In the genomic region with DNA sequence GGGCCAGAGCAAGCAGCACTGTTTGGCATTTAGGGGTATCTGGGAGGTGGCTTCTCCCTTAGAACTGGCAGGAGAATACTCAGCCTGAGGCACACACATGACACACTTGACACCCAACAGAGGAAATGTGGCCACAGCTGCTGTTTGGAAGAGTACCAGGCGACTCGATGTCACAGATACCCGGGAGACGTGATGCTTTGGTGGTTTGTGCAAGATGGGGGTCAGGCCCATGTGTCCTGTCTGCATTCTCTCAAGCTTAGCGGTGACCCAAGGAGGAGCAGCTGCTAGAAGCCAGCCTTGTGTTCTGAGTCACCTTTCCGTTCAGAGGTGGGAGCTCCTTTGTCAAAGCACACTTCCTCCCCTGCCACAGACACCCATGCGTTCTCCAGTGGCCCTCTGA, we compare ENCODE assay signal across 13 mouse cellular contexts. TPM values are rescaled to one million over a fixed set of nuclear protein-coding genes. Genes with fewer than 3 reads are reported as not detected.
DNase-seq lines count a peak whose midpoint lies in the region; ATAC-seq and TF ChIP-seq lines count a peak whose summit lies in the region.
"Had no signal": no experiment of that assay in that cellular context is flagged by ENCODE, and none has a peak within 500 bp of the region (broad histone marks: within the 10 kb centered on the region; RNA-seq: fewer than 3 reads in every experiment).

No protein-coding gene starts in this region.

- 0 out of 2 replicates have a peak, but pooled peaks have one; percentile 2 for TF ChIP-seq CTCF in lung, postnatal 0 days (IDR thresholded peaks at IDR 0.05)

- H3K4me2 ChIP-seq in forebrain, embryonic 14.5 days (ENCODE audit: low read length) = no peak overlapping the region
- no peak overlapping the region for H3K4me2 ChIP-seq in forebrain, embryonic 11.5 days (ENCODE audit: low read depth, low read length, severe bottlenecking)
- H3K4me2 ChIP-seq in lung, postnatal 0 days (replicated peaks; ENCODE audit: low read depth, low read length) = no peak overlapping the region
- H3K4me2 ChIP-seq: forebrain, embryonic 12.5 days; neural tube, embryonic 12.5 days had no signal

- H3K27me3 ChIP-seq in forebrain, embryonic 14.5 days (replicated peaks; ENCODE audit: control insufficient read depth, insufficient read depth, low read length) = no peaks in the 10 kb centered on the region
- H3K27me3 ChIP-seq in forebrain, embryonic 11.5 days (ENCODE audit: control insufficient read depth, insufficient read depth, low read length) = no peaks in the 10 kb centered on the region
- no peaks in the 10 kb centered on the region for H3K27me3 ChIP-seq in lung, postnatal 0 days (replicated peaks; ENCODE audit: insufficient read depth, low read length)
- H3K27me3 ChIP-seq: forebrain, embryonic 12.5 days; neural tube, embryonic 12.5 days had no signal

- H3K9me3 ChIP-seq in forebrain, embryonic 14.5 days (replicated peaks; ENCODE audit: control insufficient read depth, low read length) = no peaks in the 10 kb centered on the region
- H3K9me3 ChIP-seq in forebrain, embryonic 11.5 days (ENCODE audit: control insufficient read depth, low read length) = no peaks in the 10 kb centered on the region
- no peaks in the 10 kb centered on the region for H3K9me3 ChIP-seq in lung, postnatal 0 days (ENCODE audit: low read length)
- H3K9me3 ChIP-seq: forebrain, embryonic 12.5 days; neural tube, embryonic 12.5 days had no signal

- no peak overlapping the region for H3K9ac ChIP-seq in forebrain, embryonic 14.5 days (ENCODE audit: low read length)
- no peak overlapping the region for H3K9ac ChIP-seq in forebrain, embryonic 11.5 days (ENCODE audit: low read length)
- no peak overlapping the region for H3K9ac ChIP-seq in lung, postnatal 0 days (replicated peaks; ENCODE audit: low read depth)
- H3K9ac ChIP-seq: forebrain, embryonic 12.5 days; neural tube, embryonic 12.5 days had no signal

- DNase-seq in forebrain, embryonic 14.5 days (ENCODE audit: low spot score) = no peak
- DNase-seq in forebrain, embryonic 11.5 days (ENCODE audit: low spot score) = no peak
- DNase-seq in lung, postnatal 0 days (ENCODE audit: low spot score) = peak; percentile 90
- no peak for DNase-seq in lung, postnatal 14 days
- peak; percentile 69 for DNase-seq in thymus, postnatal 25 days
- DNase-seq in gastrocnemius, postnatal 14 days = no peak
- DNase-seq in layer of hippocampus, adult 8-10 months (ENCODE audit: low spot score in 2 of 2) = no peak
- DNase-seq: adrenal gland, postnatal 10 days; cerebellum, postnatal 25 days; heart, postnatal 14 days had no signal

- intact Hi-C loops in gastrocnemius, postnatal 14 days (cut with DNase I; ENCODE audit: low total_unique reads) = no loop called here

- no peaks in the 10 kb centered on the region for H3K36me3 ChIP-seq in forebrain, embryonic 14.5 days (ENCODE audit: control insufficient read depth, insufficient read depth, low read length)
- no peaks in the 10 kb centered on the region for H3K36me3 ChIP-seq in forebrain, embryonic 11.5 days (ENCODE audit: control insufficient read depth, insufficient read depth, low read length)
- H3K36me3 ChIP-seq in lung, postnatal 0 days (ENCODE audit: insufficient read depth, low read length) = no peaks in the 10 kb centered on the region
- H3K36me3 ChIP-seq: forebrain, embryonic 12.5 days; neural tube, embryonic 12.5 days had no signal

- WGBS in forebrain, embryonic 14.5 days = 80% methylated on average over 7 of the region's 7 CpGs
- WGBS in forebrain, embryonic 11.5 days = 80% methylated on average over 7 of the region's 7 CpGs
- WGBS in lung, postnatal 0 days = 37% methylated on average over 7 of the region's 7 CpGs

- H3K27ac ChIP-seq in forebrain, embryonic 14.5 days (ENCODE audit: low read depth, low read length) = no peak overlapping the region
- H3K27ac ChIP-seq in forebrain, embryonic 11.5 days (ENCODE audit: low read depth, low read length) = no peak overlapping the region
- H3K27ac ChIP-seq in lung, postnatal 0 days (ENCODE audit: low read length) = no peak overlapping the region
- H3K27ac ChIP-seq: forebrain, embryonic 12.5 days; neural tube, embryonic 12.5 days had no signal

- ATAC-seq in forebrain, embryonic 14.5 days = peak; percentile 40; the same call in 1 of the 2 replicates
- ATAC-seq in forebrain, embryonic 11.5 days (replicated peaks; ENCODE audit: low FRiP score) = no peak
- peak; percentile 75 for ATAC-seq in lung, postnatal 0 days
- ATAC-seq in inflammation-experienced regulatory T-cells, adult 6 months = peak; percentile 80

- no peaks in the 10 kb centered on the region for H3K4me1 ChIP-seq in forebrain, embryonic 14.5 days (ENCODE audit: control insufficient read depth, insufficient read depth, low read length)
- H3K4me1 ChIP-seq in forebrain, embryonic 11.5 days (replicated peaks; ENCODE audit: control insufficient read depth, insufficient read depth, low read length) = no peaks in the 10 kb centered on the region
- peaks cover 25% of the 10 kb centered on the region for H3K4me1 ChIP-seq in lung, postnatal 0 days (ENCODE audit: insufficient read depth, low read depth, low read length)
- H3K4me1 ChIP-seq: neural tube, embryonic 12.5 days had no signal

- TF ChIP-seq EP300 in lung, postnatal 0 days (IDR thresholded peaks at IDR 0.05) = peak; percentile 75

- H3K4me3 ChIP-seq in forebrain, embryonic 14.5 days (ENCODE audit: low read depth, low read length) = no peak overlapping the region
- no peak overlapping the region for H3K4me3 ChIP-seq in forebrain, embryonic 11.5 days (ENCODE audit: low read depth, low read length)
- H3K4me3 ChIP-seq in lung, postnatal 0 days (ENCODE audit: low read depth, low read length) = no peak overlapping the region
- H3K4me3 ChIP-seq: forebrain, embryonic 12.5 days; neural tube, embryonic 12.5 days had no signal

RNA-seq across cellular contexts. Expression of a gene that starts 12.4 kb away (rescaled TPM):
- polyA plus RNA-seq in forebrain, embryonic 14.5 days (2014; fragmentation: Nextera tagmentation; extraction: Ambion mirVana) = 1.9 and 2.9 TPM in 2 replicates
- 4.1 and 6.1 TPM in 2 replicates for polyA plus RNA-seq in forebrain, embryonic 11.5 days (2014; fragmentation: Nextera tagmentation; extraction: Ambion mirVana)
- polyA plus RNA-seq in lung, postnatal 0 days (2015; fragmentation: Nextera tagmentation; extraction: Ambion mirVana) = 17.7 and 19.3 TPM in 2 replicates
- 10 to 100 TPM; 45.7 to 59.8 (median 53.3) TPM for polyA plus RNA-seq in inflammation-experienced regulatory T-cells, adult 6 months (2017; shearing (Covaris generic))
- 10 to 100 TPM; 11.0 to 13.0 TPM for total RNA-seq in gastrocnemius, postnatal 14 days (2021)
- 1 to 10 TPM; 3.3 to 7.1 (median 4.8) TPM for total RNA-seq in layer of hippocampus, adult 8-10 months (2022)

Comparison
In these comparisons a context has a peak if more than half of its experiments do, and no peak if none do; other contexts are left out.
1. DNase-seq: peak in lung, postnatal 0 days (single experiment) and thymus, postnatal 25 days (single experiment); none in forebrain, embryonic 14.5 days (single experiment), forebrain, embryonic 11.5 days (single experiment), lung, postnatal 14 days (single experiment), gastrocnemius, postnatal 14 days (single experiment) and layer of hippocampus, adult 8-10 months (0 of 2).